Mouse (Mus musculus) intestine, embryonic 14.5 days (tissue): ENCODE measurements around the gene Msto1. TPM values are rescaled to one million over a fixed set of nuclear protein-coding genes. Genes with fewer than 3 reads are reported as not detected.
A peak's percentile ranks its signal among the peaks of the same experiment; 100 is the strongest.

Source experiments
- ATAC-seq: fragments of 200-750 bp; cut with Nextera tagmentation; replicated peaks from 2 replicates; pipeline ENCODE4 v1.8.0; 2017; ENCODE audit warnings: low read depth, moderate number of reproducible peaks, moderate TSS enrichment, moderate library complexity; ENCODE audit not compliant: low FRiP score, low TSS enrichment
- DNase-seq: peaks from one replicate; pipeline ENCODE4 v3.0.0-alpha.2; 2018; ENCODE audit warnings: low spot score
- H3K27ac ChIP-seq: fragments of 300-500 bp; sonication (generic); 2 replicates; pipeline ENCODE4 v1.5.1; 2014; ENCODE audit warnings: low read depth, mild to moderate bottlenecking, control low read depth
- H3K27me3 ChIP-seq: fragments of 300-500 bp; sonication (generic); replicated peaks from 2 replicates; pipeline ENCODE4 v1.6.1; 2014; ENCODE audit warnings: low read length, control low read depth; ENCODE audit not compliant: control insufficient read depth, insufficient read depth
- H3K36me3 ChIP-seq: fragments of 300-500 bp; sonication (generic); 2 replicates; pipeline ENCODE4 v1.6.1; 2014; ENCODE audit warnings: low read length, control low read depth; ENCODE audit not compliant: control insufficient read depth, insufficient read depth
- H3K4me1 ChIP-seq: fragments of 300-500 bp; sonication (generic); replicated peaks from 2 replicates; pipeline ENCODE4 v1.6.1; 2014; ENCODE audit warnings: low read length, control low read depth, mixed read lengths; ENCODE audit not compliant: control insufficient read depth, insufficient read depth
- H3K4me2 ChIP-seq: fragments of 300-500 bp; sonication (generic); 2 replicates; pipeline ENCODE4 v1.6.1; 2014; ENCODE audit warnings: low read length
- H3K4me3 ChIP-seq: fragments of 300-500 bp; sonication (generic); 2 replicates; pipeline ENCODE4 v1.5.1; 2014; ENCODE audit warnings: low read depth, low read length, control low read depth, mixed read lengths
- H3K9ac ChIP-seq: fragments of 300-500 bp; sonication (generic); 2 replicates; pipeline ENCODE4 v1.6.1; 2014; ENCODE audit warnings: mild to moderate bottlenecking, low read length
- H3K9me3 ChIP-seq: fragments of 300-500 bp; sonication (generic); 2 replicates; pipeline ENCODE4 v1.6.1; 2016; ENCODE audit warnings: low read length, control low read depth; ENCODE audit not compliant: control insufficient read depth
- WGBS: fragments of 180-500 bp; shearing (Covaris S2); extraction: QIAGEN DNeasy Blood & Tissue Kit; methylation state at CpG from one replicate; pipeline ENCODE4 v1.1.7; 2014; 5-methylcytosine and 5-hydroxymethylcytosine counted together
- polyA plus RNA-seq: library from polyadenylated mRNA; unstranded; fragments of >200 nt; fragmentation: Nextera tagmentation; extraction: Ambion mirVana; gene quantifications from 2 replicates; pipeline ENCODE4 v1.2.1, GENCODE M21; 2014

Msto1 gene
- polyA plus RNA-seq, 1 experiment from 2014 or later = 52.9 TPM

DNA sequence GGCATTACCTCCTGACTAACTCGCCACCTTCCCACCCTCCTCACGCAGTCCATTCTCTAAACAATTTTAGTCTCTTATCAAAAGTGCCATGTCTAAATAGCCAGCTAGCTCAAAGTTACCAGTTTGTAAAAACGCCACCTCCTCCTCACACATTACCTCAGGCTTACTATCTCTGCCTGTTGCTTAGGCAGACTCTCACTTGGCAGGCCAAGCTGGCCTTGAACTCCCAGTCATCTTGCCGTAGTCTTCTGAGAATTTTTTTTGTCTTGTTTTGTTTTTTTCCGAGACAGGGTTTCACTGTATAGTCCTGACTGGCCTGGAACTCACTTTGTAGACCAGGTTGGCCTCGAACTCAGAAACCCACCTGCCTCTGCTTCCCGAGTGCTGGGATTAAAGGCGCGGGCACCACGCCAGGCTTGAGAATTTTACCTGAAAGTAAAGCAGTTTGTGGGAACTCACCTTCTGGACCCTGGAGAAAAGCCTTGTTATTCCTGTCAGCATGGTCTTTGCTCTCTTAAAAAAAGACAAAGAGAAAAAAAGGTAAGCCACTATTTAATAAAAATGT, 28.6 kb upstream of the Msto1 start:
- Histone ChIP-seq H3K4me3 (no peak overlapping the region), H3K27me3 (no peaks in the 10 kb centered on the region), H3K9ac (no peak overlapping the region), H3K4me1 (no peaks in the 10 kb centered on the region), H3K9me3 (no peaks in the 10 kb centered on the region), H3K27ac (no peak overlapping the region), H3K4me2 (no peak overlapping the region), H3K36me3 (peaks cover 36% of the 10 kb centered on the region)
- 93% methylated on average over 10 of the region's 10 CpGs for WGBS
- ATAC-seq = no peak
- no peak for DNase-seq

DNA sequence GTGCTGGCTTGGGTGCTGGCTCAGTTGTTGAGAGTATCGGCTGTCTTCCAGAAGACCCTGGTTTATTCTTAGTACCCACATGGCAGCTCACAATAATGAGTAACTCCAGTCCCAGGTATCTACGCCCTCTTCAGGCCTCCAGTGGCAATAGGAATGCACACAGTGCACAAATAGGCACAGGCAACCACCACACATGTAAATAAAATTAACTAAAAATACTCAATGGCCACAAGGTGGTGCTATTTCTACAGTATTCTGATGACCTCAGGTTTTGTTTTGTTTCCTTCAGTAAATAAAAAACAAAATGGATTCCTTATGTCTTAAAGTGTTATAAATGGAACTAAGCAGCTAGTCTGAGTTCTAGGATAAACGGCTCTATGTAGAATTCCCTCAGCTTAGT, 25.9 kb upstream of the Msto1 start:
- DNase-seq = no peak
- peaks cover 54% of the 10 kb centered on the region for H3K36me3 ChIP-seq
- H3K4me3 ChIP-seq = no peak overlapping the region
- no peak for ATAC-seq
- H3K4me1 ChIP-seq = no peaks in the 10 kb centered on the region
- no peaks in the 10 kb centered on the region for H3K27me3 ChIP-seq
- no peak overlapping the region for H3K9ac ChIP-seq
- H3K4me2 ChIP-seq = no peak overlapping the region
- no peak overlapping the region for H3K27ac ChIP-seq
- WGBS = 79% methylated on average over 3 of the region's 3 CpGs
- no peaks in the 10 kb centered on the region for H3K9me3 ChIP-seq

DNA sequence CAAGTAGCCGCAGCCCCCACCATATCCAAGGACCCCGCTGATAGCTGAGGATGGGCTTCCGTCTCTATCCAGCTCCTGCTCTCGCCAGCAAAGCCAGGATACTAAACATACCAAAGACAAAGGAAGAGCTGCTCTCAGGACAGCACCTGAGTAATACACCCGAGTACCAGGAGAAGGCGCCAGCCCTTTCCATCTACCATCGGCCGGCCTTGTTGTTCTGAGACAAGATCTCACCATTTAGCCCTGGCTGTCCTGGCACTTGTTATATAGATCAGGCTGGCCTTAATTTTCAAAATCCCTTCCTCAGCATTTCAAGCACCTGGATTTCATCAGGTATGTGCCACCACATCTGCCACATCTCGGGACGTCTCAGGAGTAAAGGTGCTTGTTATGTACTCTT, 25.3 kb upstream of the Msto1 start:
- Histone ChIP-seq H3K9me3 (no peaks in the 10 kb centered on the region), H3K4me2 (no peak overlapping the region), H3K4me3 (no peak overlapping the region), H3K36me3 (peaks cover 61% of the 10 kb centered on the region), H3K27ac (no peak overlapping the region), H3K9ac (no peak overlapping the region), H3K27me3 (no peaks in the 10 kb centered on the region), H3K4me1 (no peaks in the 10 kb centered on the region)
- ATAC-seq (no peak), DNase-seq (no peak)
- 92% methylated on average over 10 of the region's 10 CpGs for WGBS

DNA sequence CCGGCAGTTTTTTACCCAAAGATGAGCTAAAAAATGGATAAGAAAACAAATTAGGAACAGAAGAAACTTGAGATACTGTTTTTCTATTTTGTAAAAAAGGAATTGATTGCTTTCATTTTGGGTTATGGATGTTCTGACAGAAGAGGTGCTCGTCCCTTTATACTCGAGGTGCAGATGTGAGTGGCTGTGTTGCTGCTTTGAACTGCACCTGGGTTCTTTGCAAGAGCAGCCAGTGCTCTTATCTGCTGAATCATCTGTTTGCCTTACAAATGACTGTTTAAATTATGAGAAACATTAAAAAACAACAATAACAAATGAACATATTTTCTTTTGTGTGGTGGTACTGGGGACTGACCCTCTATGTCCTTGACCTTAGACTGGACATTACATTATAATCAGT, 15.7 kb upstream of the Msto1 start:
- 83% methylated on average over 3 of the region's 3 CpGs for WGBS
- ATAC-seq = no peak
- no peaks in the 10 kb centered on the region for H3K9me3 ChIP-seq

DNA sequence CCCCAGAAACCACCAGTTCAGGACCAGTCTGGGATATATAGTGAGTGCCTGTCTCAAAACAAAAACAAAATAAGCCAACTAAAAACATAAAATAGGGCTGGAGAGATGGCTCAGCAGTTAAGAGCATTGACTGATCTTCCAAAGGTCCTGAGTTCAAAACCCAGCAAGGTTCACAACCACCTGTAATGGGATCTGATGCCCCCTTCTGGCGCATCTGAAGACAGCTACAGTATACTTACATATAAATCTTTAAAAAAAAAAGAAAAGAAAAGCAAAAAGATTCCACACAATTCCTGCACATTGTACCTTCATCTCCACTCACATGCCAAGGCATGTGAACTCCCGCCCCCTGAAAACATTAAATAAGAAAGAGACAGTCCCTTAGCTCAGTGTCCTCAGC, 11.9 kb upstream of the Msto1 start:
- H3K9ac ChIP-seq = no peak overlapping the region
- no peaks in the 10 kb centered on the region for H3K4me1 ChIP-seq
- no peaks in the 10 kb centered on the region for H3K27me3 ChIP-seq
- H3K4me3 ChIP-seq = no peak overlapping the region
- no peak overlapping the region for H3K27ac ChIP-seq
- H3K9me3 ChIP-seq = peaks cover 4% of the 10 kb centered on the region; the same call in 1 of the 2 replicates
- WGBS = 90% methylated on average over 2 of the region's 2 CpGs
- ATAC-seq (no peak), DNase-seq (no peak)
- peaks cover 99% of the 10 kb centered on the region for H3K36me3 ChIP-seq
- no peak overlapping the region for H3K4me2 ChIP-seq

More for the DNA sequence above, 15.7 kb upstream of the Msto1 start:
- Histone ChIP-seq H3K27me3 (no peaks in the 10 kb centered on the region), H3K27ac (no peak overlapping the region), H3K36me3 (peaks cover 99% of the 10 kb centered on the region), H3K9ac (no peak overlapping the region), H3K4me1 (no peaks in the 10 kb centered on the region), H3K4me2 (no peak overlapping the region), H3K4me3 (no peak overlapping the region)
- DNase-seq = no peak

DNA sequence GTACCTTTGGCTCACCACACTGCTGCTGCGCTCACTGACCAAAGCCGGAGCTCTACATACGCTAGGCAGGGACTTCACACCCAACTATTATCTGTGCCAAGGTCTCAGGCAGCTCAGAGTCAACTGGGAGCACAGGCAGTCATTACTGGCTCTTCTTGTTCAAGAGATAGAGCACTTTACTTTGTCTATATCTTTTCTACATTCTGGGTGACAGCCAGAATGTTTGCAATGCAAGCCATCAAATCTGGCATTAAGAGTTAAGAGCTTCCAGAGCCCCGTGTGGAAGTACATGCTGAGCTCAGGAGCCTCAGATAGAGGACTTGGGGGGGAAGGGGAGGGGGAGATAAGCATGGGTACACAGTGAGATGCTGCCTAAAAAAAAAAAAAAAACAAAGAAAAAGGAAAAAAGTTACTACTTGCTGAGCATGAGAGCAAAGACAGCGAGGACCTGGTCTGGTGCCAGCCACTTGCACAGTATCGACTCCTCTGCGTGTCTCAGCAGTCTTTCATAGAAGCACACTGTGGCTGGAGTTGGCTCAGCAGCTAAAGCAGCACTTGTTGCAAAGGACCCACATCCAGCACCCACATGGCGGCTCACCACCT, 10.3 kb upstream of the Msto1 start:
- 84% methylated on average over 8 of the region's 8 CpGs for WGBS
- Histone ChIP-seq H3K27me3 (no peaks in the 10 kb centered on the region), H3K27ac (no peak overlapping the region), H3K4me1 (no peaks in the 10 kb centered on the region), H3K4me3 (no peak overlapping the region), H3K9me3 (peaks cover 4% of the 10 kb centered on the region; the same call in 1 of the 2 replicates), H3K4me2 (no peak overlapping the region), H3K36me3 (peaks cover 84% of the 10 kb centered on the region), H3K9ac (no peak overlapping the region)
- ATAC-seq = no peak
- no peak for DNase-seq

DNA sequence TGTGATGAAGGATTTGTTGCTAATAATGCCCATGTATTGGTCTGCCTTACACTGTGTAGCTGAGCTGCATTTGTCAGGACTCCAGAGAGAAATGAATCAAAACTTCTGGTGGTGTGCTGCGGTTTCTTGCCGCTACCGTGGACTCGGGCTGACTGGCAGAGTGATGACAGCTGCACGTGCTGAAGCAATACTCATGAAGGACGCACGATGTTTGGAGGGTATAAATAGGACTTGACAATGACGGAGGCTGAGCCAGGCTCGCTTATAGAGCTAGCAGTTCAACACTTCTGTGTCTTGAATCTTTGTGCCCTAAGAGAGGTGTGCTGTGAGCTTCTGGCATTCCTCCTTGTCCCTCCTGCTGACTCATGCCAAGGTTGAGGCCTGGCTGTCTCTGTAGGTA, 7.6 kb upstream of the Msto1 start:
- H3K9ac ChIP-seq = no peak overlapping the region

DNA sequence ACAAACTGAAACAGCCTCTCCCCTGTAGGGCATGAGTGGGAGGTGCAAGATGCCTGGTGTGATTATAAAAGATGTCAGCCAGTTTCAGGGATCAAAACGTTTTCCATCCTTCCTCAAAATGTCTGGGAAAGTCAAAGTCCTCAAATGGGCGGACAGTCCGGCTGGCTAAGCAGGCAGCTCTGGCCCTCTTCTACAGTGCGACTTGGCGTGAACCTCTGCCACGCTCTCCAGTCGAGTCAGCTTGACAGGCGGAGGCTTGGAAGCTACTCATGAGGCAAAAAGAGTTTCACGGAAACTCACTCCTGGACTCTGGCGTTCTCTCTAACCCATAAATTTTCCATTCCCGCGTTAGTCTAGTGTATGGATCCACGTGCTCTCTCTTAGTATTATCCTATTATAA, 5.2 kb upstream of the Msto1 start:
- Histone ChIP-seq H3K36me3 (peaks cover 33% of the 10 kb centered on the region), H3K27me3 (no peaks in the 10 kb centered on the region), H3K9me3 (peaks cover 4% of the 10 kb centered on the region; the same call in 1 of the 2 replicates), H3K4me3 (no peak overlapping the region), H3K4me2 (no peak overlapping the region), H3K9ac (no peak overlapping the region), H3K27ac (no peak overlapping the region), H3K4me1 (peaks cover 5% of the 10 kb centered on the region)
- no peak for ATAC-seq
- WGBS = 66% methylated on average over 13 of the region's 13 CpGs
- no peak for DNase-seq

More for the DNA sequence above, 7.6 kb upstream of the Msto1 start:
- DNase-seq (no peak), ATAC-seq (no peak)
- no peaks in the 10 kb centered on the region for H3K4me1 ChIP-seq
- no peaks in the 10 kb centered on the region for H3K27me3 ChIP-seq
- H3K27ac ChIP-seq = no peak overlapping the region
- H3K4me2 ChIP-seq = no peak overlapping the region
- WGBS = 93% methylated on average over 9 of the region's 9 CpGs
- H3K4me3 ChIP-seq = no peak overlapping the region
- peaks cover 4% of the 10 kb centered on the region; the same call in 1 of the 2 replicates for H3K9me3 ChIP-seq
- peaks cover 57% of the 10 kb centered on the region for H3K36me3 ChIP-seq

DNA sequence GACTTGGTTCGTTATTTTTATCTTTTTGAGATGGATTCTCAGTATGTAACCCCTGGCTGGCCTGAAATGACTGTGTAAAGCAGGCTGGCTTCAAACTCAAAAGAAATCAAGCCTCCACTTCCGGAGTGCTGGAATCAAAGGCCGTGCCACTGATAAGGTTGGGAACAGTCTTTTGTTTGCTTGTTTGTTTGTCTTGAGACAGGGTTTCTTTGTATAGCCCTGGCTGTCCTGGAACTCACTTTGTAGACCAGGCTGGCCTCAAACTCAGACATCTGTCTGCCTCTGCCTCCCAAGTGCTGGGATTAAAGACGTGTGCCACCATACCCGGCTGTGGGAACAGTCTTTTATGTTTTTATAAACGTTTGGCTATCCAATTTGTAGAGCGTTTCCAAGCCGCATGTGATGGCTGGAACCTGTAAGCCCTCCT, 598 bp upstream of the Msto1 start:
- Histone ChIP-seq H3K4me2 (peak overlapping the region; percentile 85), H3K9me3 (no peaks in the 10 kb centered on the region), H3K36me3 (peaks cover 32% of the 10 kb centered on the region), H3K9ac (peak overlapping the region; percentile 61), H3K27me3 (no peaks in the 10 kb centered on the region), H3K27ac (peak overlapping the region; percentile 83), H3K4me1 (peaks cover 9% of the 10 kb centered on the region), H3K4me3 (peak overlapping the region; percentile 69)
- ATAC-seq = no peak
- no peak for DNase-seq
- 25% methylated on average over 8 of the region's 8 CpGs for WGBS
